Mouse (Mus musculus): ENCODE data around the gene Arhgap29. TPM values are rescaled to one million over a fixed set of nuclear protein-coding genes. Genes with fewer than 3 reads are reported as not detected.

Gene Arhgap29
- total RNA-seq (2014; rRNA removed) (34.6 and 38.6 TPM in 2 replicates), polyA plus RNA-seq (2015; fragmentation: Nextera tagmentation; extraction: Ambion mirVana) (12.6 and 13.6 TPM in 2 replicates)

GRCm38 (mm10) chr3:121952041-121952591 lies at the start of gene Arhgap29:
Gene Arhgap29 (plus strand): TSS chr3:121952541.
- no peak for ATAC-seq (ENCODE audit: low FRiP score)
- Histone ChIP-seq H3K9me3 (ENCODE audit: low read length) (no peaks in the 10 kb centered on the region), H3K4me3 (ENCODE audit: low read depth, low read length) (peak within 1 kb of the TSS; percentile 59), H3K9ac (replicated peaks; ENCODE audit: low read length, poor library complexity, severe bottlenecking) (peak within 1 kb of the TSS; percentile 61), H3K36me3 (ENCODE audit: insufficient read depth, low read length) (no peaks in the 10 kb centered on the region), H3K27ac (ENCODE audit: low read depth, low read length) (no peak within 1 kb of the TSS), H3K4me1 (ENCODE audit: insufficient read depth, low read length) (0 out of 2 replicates have a peak, but pooled peaks cover 3% of the 10 kb centered on the region), H3K27me3 (ENCODE audit: insufficient read depth, low read length) (peaks cover 13% of the 10 kb centered on the region; the same call in 1 of the 2 replicates), H3K4me2 (ENCODE audit: low read depth, low read length, poor library complexity, severe bottlenecking) (peak within 1 kb of the TSS; percentile 86)
- no peak for TF ChIP-seq CTCF (IDR thresholded peaks at IDR 0.05)
- no peak for DNase-seq (ENCODE audit: low spot score)
- 92% methylated on average over 8 of the region's 8 CpGs for WGBS

GRCm38 (mm10) chr3:121902729-121903128 lies 49.6 kb upstream of the Arhgap29 start:
- no peaks in the 10 kb centered on the region for H3K9me3 ChIP-seq (ENCODE audit: low read length)
- H3K4me3 ChIP-seq (ENCODE audit: low read depth, low read length), result no peak overlapping the region
- 87% methylated on average over 5 of the region's 5 CpGs for whole genome bisulfite sequencing
- no peak overlapping the region for H3K9ac ChIP-seq (replicated peaks; ENCODE audit: low read length, poor library complexity, severe bottlenecking)
- no peak overlapping the region for H3K4me2 ChIP-seq (ENCODE audit: low read depth, low read length, poor library complexity, severe bottlenecking)
- TF ChIP-seq CTCF (IDR thresholded peaks at IDR 0.05), result no peak
- H3K27me3 ChIP-seq (ENCODE audit: insufficient read depth, low read length), result no peaks in the 10 kb centered on the region
- DNase-seq (ENCODE audit: low spot score), result no peak
- H3K4me1 ChIP-seq (ENCODE audit: insufficient read depth, low read length), result no peaks in the 10 kb centered on the region
- ATAC-seq (ENCODE audit: low FRiP score), result no peak
- H3K27ac ChIP-seq (ENCODE audit: low read depth, low read length), result no peak overlapping the region
- H3K36me3 ChIP-seq (ENCODE audit: insufficient read depth, low read length), result no peaks in the 10 kb centered on the region

GRCm38 (mm10) chr3:121903286-121903685 lies 49.1 kb upstream of the Arhgap29 start:
- no peaks in the 10 kb centered on the region for H3K9me3 ChIP-seq (ENCODE audit: low read length)
- ATAC-seq (ENCODE audit: low FRiP score), result no peak
- H3K36me3 ChIP-seq (ENCODE audit: insufficient read depth, low read length), result no peaks in the 10 kb centered on the region
- no peak overlapping the region for H3K27ac ChIP-seq (ENCODE audit: low read depth, low read length)
- no peaks in the 10 kb centered on the region for H3K27me3 ChIP-seq (ENCODE audit: insufficient read depth, low read length)
- TF ChIP-seq CTCF (IDR thresholded peaks at IDR 0.05), result no peak
- no peaks in the 10 kb centered on the region for H3K4me1 ChIP-seq (ENCODE audit: insufficient read depth, low read length)
- no peak for DNase-seq (ENCODE audit: low spot score)
- H3K4me3 ChIP-seq (ENCODE audit: low read depth, low read length), result no peak overlapping the region
- H3K4me2 ChIP-seq (ENCODE audit: low read depth, low read length, poor library complexity, severe bottlenecking), result no peak overlapping the region
- 82% methylated on average over 4 of the region's 4 CpGs for WGBS
- no peak overlapping the region for H3K9ac ChIP-seq (replicated peaks; ENCODE audit: low read length, poor library complexity, severe bottlenecking)

- no peaks in the 10 kb centered on the region for H3K36me3 ChIP-seq (ENCODE audit: insufficient read depth, low read length)
- no peak for TF ChIP-seq CTCF (IDR thresholded peaks at IDR 0.05)
- DNase-seq (ENCODE audit: low spot score) (no peak), ATAC-seq (ENCODE audit: low FRiP score) (no peak)
- WGBS, result 80% methylated on average over 8 of the region's 8 CpGs
- no peaks in the 10 kb centered on the region for H3K4me1 ChIP-seq (ENCODE audit: insufficient read depth, low read length)
- H3K4me2 ChIP-seq (ENCODE audit: low read depth, low read length, poor library complexity, severe bottlenecking), result no peak overlapping the region
- no peak overlapping the region for H3K4me3 ChIP-seq (ENCODE audit: low read depth, low read length)
- no peak overlapping the region for H3K9ac ChIP-seq (replicated peaks; ENCODE audit: low read length, poor library complexity, severe bottlenecking)
- H3K27me3 ChIP-seq (ENCODE audit: insufficient read depth, low read length), result no peaks in the 10 kb centered on the region
- no peaks in the 10 kb centered on the region for H3K9me3 ChIP-seq (ENCODE audit: low read length)
- no peak overlapping the region for H3K27ac ChIP-seq (ENCODE audit: low read depth, low read length)
Measured at GRCm38 (mm10) chr3:121903695-121904094, 48.6 kb upstream of the Arhgap29 start.

GRCm38 (mm10) chr3:121904476-121904875 lies 47.9 kb upstream of the Arhgap29 start:
- ATAC-seq (ENCODE audit: low FRiP score), result no peak
- 92% methylated on average over 2 of the region's 2 CpGs for WGBS
- no peak overlapping the region for H3K4me3 ChIP-seq (ENCODE audit: low read depth, low read length)

GRCm38 (mm10) chr3:121906623-121907022 lies 45.7 kb upstream of the Arhgap29 start:
- Histone ChIP-seq H3K4me1 (ENCODE audit: insufficient read depth, low read length) (no peaks in the 10 kb centered on the region), H3K36me3 (ENCODE audit: insufficient read depth, low read length) (no peaks in the 10 kb centered on the region), H3K9ac (replicated peaks; ENCODE audit: low read length, poor library complexity, severe bottlenecking) (no peak overlapping the region), H3K9me3 (ENCODE audit: low read length) (no peaks in the 10 kb centered on the region), H3K4me2 (ENCODE audit: low read depth, low read length, poor library complexity, severe bottlenecking) (no peak overlapping the region), H3K27ac (ENCODE audit: low read depth, low read length) (no peak overlapping the region), H3K4me3 (ENCODE audit: low read depth, low read length) (no peak overlapping the region), H3K27me3 (ENCODE audit: insufficient read depth, low read length) (no peaks in the 10 kb centered on the region)
- no peak for TF ChIP-seq CTCF (IDR thresholded peaks at IDR 0.05)
- 76% methylated on average over 8 of the region's 8 CpGs for WGBS
- DNase-seq (ENCODE audit: low spot score), result no peak
- no peak for ATAC-seq (ENCODE audit: low FRiP score)

More at GRCm38 (mm10) chr3:121904476-121904875, 47.9 kb upstream of the Arhgap29 start:
- no peaks in the 10 kb centered on the region for H3K27me3 ChIP-seq (ENCODE audit: insufficient read depth, low read length)
- no peak for TF ChIP-seq CTCF (IDR thresholded peaks at IDR 0.05)
- no peaks in the 10 kb centered on the region for H3K4me1 ChIP-seq (ENCODE audit: insufficient read depth, low read length)
- H3K27ac ChIP-seq (ENCODE audit: low read depth, low read length), result no peak overlapping the region
- H3K4me2 ChIP-seq (ENCODE audit: low read depth, low read length, poor library complexity, severe bottlenecking), result no peak overlapping the region
- H3K9me3 ChIP-seq (ENCODE audit: low read length), result no peaks in the 10 kb centered on the region
- H3K36me3 ChIP-seq (ENCODE audit: insufficient read depth, low read length), result no peaks in the 10 kb centered on the region
- DNase-seq (ENCODE audit: low spot score), result no peak
- H3K9ac ChIP-seq (replicated peaks; ENCODE audit: low read length, poor library complexity, severe bottlenecking), result no peak overlapping the region
